Mouse (Mus musculus): ENCODE measurements around the gene Lhpp.

- no peak for TF ChIP-seq EP300 (IDR thresholded peaks at IDR 0.05; ENCODE audit: low read depth)
- no peak for TF ChIP-seq CTCF (IDR thresholded peaks at IDR 0.05; ENCODE audit: low read depth)
These were observed 16.7 kb upstream of the Lhpp start for GRCm38 (mm10) chr7:132593762-132594161.
